Mouse (Mus musculus) MEL-GATA-1-ER (cell line): ENCODE data around the gene Ripk1.
"Not testable (repeated sequence)": the region's sequence is repeated elsewhere in the genome, so short reads cannot be mapped to it uniquely, and the experiment has no call there.

ENCODE experiments used
- DNase-seq: peaks from one replicate; pipeline ENCODE4 v3.0.0-alpha.2; 2012; ENCODE audit warnings: low read depth; ENCODE audit errors: extremely low read depth

Gene Ripk1

DNA sequence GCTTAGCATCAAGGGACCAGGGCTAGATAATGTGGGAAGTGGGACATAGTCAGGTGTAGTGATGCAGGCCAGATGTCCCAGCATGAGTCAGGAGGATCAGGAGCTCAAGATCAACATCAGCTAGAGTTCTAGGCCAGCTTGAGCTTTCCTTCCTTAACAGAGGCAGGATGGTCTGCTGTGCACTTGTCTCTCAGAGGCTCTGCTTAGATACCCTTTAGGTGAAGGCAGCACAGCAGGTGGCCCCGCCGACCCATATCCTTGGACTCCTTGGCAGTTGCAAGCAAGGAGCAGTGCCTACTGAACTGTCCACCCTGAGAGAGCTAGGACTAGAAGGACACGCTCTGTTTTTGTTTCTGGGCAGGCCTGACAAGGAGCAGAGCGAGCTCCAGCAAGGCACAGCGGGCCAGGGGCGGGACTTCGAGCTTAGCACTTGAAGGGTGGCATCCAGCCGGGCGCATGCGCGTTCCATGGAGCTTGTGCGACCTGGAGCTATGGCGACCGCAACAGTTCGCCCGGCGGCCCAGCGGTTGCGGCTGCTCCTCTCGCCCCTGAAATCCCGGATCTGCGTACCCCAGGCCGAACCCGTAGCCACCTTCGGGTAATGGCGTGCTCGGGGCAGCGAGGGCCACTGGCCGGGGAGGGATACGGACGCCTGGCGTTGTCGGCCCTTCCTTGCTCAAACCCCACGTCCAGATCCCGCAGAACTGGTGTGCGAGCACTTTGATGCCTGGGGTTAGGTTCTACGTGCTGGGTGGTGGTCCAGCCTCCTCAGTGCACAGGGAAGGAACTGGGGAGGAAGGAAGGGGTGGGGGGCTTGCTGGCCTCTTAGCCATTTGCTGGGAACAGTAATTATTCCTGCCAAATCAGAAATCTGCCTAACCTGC lies 35.3 kb downstream of the Ripk1 start, which contains the start of gene Bphl:
Bphl (plus strand) TSS at position 426 of the 884 bp plus-strand sequence.
- DNase-seq, result peak; percentile 80

DNA sequence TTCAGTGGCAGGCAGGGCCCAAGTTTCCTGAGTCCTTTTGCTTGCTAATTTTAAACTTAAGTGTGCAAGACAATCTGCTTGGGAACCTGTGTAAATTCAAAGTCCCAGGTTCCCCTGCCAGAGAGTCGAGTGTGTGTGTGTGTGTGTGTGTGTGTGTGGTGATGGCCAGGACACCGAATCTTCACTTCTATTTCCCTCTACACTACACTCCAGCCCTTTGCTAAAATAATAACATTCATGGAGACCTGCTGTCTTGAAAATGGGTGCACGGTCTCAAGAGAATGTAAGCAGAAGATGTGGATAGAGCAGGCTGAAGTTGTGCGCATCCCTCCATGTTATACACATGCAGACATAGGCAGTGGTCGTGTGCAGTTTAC lies 35.9 kb downstream of the Ripk1 start:
- peak; percentile 8 for DNase-seq

DNA sequence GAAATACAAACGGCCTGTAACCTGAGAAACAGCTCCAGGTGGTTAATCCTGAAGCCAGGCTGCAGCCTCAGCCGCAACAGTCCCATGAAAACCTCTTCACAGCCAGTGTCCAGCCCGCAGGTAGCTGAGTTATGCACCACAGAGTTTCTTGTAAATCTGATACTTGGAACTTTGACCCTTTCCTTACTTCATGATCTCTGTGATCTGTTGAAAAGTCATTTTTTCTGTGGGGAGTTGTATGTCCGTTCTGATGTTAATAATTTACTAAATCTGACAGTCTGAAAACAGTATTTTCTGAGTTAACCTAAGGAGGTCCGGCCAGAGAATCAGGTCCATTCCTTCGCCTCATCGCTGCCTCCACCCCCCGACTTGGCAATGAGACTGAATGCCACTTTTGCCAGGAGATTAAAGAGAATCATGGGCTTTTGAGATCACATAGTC lies 36.8 kb downstream of the Ripk1 start:
- DNase-seq, result no peak

DNA sequence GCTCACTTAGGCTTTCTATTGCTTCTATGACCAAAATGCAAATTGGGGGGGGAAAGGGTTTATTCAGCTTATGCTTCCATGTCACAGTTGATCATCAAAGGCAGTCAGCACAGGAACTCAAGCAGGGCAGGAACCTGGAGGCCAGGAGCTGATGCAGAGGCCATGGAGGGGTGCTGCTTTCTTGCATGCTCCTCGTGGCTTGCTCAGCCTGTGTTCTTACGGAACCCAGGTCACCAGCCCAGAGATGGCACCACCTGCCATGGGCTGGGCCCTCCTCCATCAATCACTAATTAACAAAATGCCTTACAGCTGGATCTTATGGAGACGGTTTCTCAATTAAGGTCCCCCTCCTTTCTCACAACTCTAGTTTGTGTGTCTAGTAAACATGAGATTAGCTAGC lies 37.9 kb downstream of the Ripk1 start:
- DNase-seq, result no peak

DNA sequence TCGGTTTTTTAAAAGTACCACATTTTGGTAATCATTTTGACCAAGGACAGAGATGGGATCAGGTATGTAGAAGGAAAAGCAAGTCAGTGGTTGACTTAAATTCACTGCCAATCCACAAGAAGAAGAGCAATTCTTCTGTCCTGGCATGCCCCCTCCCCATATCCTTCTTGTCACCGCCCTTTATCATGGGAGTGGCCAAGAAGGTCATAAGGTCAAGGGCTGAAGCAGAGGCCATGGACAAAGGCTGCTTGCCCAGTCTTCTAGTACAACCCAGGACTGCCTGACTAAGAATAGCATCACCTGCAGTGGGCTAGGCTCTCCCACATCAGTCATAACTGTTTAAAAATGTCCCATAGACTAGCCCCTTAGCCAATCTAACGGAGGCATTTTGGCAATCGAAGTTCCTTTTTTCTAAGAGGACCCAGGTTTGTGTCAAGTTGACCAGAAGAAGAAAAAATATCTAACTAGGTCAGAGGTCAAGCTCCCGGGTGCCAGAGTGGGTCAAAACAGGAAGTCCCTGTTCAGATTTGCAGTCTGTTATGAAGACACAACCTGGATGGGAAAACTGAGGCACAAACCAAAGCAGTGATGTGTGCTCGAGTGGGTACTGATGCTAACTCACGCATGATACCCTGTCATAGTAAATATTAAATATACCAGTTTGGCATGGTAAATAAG lies 41.7 kb downstream of the Ripk1 start:
- no peak for DNase-seq

DNA sequence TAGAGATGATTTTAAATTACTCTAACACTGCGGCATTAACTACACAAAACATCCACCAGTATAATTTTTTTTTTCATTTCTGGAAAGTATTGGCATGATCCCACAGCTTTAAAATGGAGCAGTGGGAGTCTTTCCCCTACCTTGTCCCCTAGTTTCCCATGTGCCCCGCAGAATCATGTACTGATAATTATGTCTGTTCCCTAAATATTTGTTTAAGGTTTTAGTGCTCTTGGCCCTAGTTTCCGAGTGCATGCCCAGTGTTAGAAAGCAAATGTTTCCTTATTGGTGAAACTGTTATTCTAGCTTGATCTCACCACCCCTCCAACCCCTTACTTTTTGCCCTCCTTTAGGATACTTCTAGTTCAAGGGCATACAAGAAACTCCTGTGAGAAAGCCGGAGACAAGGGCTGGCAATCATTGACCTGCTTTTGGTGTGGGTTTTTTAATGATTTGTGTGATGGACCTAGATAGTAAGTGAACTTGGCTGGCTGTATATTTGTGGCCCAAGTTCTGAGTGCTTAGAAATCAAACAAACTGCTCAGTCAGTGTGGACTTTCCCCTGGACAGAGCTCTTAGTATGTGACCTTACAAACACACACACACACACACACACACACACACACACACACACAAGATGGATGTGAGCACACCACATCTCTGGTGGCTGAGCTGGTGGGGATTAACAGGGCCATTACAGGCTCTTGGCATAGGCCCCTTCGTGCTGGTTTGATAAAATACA lies 43.5 kb downstream of the Ripk1 start:
- DNase-seq, result no peak

DNA sequence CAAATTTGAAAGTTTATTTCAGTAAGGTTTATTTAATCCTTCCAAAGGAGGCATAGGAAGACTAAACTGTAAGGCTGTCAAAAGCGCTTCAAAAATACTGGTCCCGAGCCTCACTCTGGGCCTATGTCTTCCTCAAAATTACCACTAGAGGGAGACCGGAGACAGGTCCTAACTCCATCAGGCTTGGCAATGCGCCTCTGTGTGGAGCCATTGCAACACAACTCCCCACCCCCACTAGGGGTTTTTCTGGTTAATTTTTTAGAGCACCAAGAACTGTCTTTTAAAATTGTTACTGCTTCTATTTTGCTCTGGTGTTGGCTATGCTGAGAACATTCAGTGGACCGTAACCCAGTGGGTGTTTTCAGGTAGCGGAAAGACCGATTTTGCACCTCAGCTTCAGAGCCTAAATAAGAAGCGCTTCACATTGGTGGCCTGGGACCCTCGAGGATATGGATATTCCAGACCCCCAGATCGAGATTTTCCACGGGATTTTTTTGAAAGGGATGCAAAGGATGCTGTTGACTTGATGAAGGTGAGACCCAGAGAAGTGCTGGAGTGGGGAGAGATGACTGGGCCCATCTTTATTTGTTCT lies 44.4 kb downstream of the Ripk1 start:
- peak; percentile 51 for DNase-seq

DNA sequence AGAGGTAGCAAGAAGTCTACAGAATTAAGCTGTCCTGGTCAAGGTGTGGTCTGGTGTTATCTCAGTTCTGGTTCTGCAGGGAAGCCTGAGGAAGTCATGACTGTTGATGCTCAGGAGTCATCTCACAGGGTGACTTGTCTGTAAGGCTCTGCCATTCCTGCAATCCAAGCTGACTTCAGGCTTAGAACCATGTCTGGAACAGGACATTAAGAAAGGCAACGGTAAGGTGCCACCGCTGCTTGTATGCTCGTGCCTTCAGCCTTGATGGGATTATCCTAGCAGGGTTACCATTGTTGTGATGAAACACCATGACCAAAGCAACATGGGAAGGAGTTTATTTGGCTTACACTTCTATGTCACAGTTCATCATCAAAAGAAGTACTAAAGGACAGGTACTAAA lies 45.4 kb downstream of the Ripk1 start:
- no peak for DNase-seq

DNA sequence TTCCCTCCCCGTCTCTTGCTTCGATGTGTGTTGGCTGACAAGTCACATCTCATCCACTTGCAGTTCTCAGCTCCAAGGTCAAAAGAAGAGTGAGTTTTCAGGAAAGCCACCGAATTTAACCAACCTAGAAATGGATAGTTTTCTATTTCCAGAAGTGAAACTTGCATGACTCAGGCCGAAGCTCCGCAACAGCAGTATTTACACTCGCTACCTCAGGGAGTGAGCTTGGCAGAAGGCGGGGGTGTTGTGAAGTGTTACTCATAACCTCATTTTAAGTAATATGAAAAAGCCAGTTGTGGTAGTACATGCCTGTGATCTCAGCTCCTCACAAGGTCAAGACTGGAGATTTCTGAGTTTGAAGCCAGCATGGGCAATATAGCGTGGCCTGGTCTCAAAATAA lies 48.3 kb downstream of the Ripk1 start:
- DNase-seq, result no peak

DNA sequence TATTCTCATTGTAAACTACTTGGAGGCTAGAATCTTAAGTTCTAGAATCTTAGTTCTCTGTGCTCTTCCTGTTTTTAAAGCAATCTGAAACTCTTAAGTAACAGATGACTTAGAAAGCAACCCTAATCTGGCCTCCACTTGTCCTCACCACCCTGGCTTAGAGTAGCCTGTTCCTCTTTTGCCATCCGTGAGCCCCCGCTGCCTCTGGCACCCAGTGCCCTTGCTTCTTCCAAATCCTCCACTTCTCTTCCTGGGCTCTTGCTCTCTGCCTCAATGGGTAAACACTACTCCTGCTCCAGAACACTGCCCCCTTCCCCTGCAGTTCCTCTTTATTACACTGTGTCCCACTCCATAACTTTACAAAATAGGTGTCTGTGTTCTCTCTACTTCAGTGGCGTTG lies 49.5 kb downstream of the Ripk1 start:
- peak; percentile 18 for DNase-seq

DNA sequence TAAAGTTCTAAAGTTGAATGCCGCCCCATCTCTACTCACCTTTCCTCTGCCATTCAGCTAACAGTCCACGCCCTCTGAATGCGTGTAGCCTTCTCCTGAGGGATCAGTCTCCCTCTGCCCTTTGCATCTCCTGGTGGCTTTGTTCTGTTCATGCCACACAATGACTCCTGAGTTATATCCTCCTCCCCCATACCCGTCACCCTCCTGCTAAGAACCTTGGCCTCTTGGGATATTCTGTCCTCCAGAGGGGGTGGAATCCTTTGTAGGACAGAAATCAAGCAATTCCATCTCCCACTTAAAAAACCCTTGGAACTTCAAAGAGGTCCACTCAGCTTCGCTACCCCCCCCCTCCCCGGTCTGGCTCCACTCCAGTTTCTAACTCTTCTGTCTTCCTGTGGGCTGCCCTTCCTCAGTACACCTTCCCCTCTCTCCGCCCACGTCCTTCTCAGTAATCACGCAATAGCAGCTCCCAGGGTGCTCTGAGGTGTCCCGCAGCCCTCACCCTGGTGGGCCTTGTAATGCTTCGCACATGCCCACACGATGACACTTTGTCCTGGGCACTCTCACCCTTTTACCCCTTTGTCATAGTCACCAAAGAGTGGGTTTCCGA lies 51.6 kb downstream of the Ripk1 start:
- no peak for DNase-seq

DNA sequence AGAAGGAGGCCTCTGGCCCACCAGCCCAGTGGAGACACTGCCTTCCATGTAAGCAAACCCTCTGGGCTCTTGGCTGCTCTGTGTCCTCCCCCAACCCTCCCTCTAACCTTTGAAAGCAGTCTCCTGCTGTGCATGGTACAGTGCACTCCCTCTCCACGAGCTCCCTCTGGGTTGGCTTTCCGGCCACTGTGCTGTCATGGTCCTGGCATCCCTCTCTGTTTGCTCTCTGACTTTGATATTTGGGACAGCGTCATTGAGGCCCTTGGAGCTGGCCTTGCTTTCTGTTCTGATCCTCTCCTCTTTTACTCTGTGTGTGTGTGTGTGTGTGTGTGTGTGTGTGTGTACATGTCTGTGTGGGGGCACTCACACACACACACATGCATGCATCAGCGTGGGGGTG lies 52.2 kb downstream of the Ripk1 start:
- DNase-seq, result no peak

DNA sequence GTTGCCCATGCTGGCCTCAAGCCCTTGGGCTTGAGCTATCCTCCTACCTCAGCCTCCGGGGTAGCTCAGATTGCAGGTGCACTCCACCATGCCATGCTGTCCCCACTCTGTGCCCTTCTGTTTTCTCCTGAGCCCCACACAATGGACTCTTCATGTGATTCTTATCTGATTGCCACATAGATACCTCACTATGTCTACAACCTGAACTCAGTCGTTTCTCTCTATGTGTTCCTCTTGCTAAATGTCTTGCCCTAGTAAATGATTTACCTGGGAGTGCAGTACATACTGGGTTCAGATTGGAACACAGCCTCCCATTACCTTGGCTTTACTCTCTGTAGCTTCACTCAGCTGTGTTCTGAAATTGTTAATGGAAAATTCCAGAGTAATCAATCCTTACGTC lies 52.8 kb downstream of the Ripk1 start:
- no peak for DNase-seq

DNA sequence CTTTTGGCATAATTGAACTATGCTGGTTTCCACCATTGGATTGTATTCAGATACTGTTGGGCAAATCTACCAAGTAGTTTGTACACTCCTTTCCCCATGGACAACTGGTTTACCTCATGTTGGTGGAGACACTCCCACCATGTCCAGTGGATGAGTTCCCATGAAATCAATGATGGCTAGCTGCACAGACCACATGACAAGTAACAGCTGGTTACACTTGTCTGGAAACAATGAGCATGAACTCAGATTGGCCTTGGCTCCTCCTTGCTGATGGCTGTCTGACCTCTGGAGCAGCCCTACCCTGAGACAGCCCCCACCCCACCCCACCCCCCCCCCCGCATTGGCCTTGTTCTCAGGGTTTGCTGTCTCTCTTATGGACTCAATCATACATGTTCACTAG lies 55.1 kb downstream of the Ripk1 start:
- no peak for DNase-seq

DNA sequence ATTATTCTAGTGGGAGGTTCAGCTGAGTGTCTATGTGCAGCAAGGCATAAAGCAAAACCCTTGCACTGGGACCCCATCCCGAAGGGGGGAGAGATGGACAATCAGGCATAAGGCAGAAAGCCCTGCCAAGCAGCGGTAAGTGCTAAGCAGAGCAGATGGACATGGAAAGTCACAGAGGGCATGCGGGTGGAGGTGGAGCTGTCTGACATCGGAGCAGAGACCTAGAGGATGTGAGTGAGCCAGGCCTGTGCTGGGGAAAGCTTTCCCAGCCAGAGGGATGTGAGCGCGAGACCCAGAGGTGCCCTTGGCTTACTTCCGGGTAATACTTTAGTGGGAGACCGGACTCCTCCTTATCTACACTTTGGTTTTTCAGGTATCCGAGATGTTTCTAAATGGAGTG lies 57.9 kb downstream of the Ripk1 start:
- DNase-seq, result no peak

DNA sequence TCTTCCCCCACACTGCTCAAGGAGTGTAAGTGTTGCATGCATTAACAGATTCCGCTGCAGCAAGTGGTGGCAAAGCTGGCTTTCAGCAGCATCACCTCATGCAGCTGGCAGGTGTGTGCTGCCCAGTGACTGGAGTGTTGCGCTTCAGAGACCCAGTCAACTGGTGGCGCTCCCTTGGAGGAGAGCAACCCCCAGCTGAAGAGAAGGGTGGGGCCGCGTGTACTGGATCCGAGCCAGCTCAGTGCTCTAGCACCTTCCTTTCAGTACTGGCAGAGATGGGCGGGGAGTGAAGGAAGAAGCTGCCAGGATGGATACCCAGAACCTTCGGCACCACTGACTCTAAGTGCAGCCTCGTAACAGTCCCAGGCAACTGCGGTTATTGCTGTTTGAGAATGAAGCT lies 60.3 kb downstream of the Ripk1 start:
- no peak for DNase-seq

DNA sequence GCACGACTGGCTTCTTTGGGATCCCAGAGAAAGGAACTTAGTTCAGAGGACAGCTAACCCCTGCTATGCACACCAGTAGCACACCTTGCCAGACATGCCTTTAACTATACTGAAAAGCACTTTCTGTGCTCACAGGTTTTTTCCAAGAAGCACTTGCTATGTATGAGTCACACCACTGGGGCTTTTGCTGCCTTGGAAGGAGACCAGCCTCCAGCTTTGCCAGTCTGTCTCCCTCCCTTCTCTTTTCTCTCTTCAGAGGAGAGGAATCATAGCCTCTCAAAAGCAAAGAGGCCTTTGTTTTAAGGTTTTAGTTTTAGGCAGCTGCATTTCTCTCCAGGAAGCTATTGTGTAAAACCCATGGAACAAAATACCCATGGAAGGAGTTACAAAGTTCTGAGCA lies 64.2 kb downstream of the Ripk1 start:
- no peak for DNase-seq

DNA sequence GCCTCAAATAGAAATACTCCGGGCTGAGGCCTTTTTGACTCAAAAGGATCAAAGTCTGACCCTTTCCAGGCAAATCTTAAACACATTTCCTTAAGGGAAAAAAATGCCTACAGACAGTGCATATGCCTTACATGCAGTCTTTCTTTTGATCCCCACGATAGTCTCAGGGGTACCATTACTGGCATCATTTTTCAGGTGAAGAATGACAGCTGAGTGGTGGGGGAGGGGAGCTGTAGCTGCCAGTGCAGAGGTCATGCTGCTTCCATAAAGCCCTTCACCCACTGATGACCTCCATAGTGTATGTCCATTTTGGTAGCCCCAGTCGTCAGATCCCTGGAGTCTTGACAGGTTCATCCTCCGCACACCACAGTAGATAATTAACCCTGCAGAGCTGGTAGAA lies 68.1 kb downstream of the Ripk1 start:
- DNase-seq, result no peak

DNA sequence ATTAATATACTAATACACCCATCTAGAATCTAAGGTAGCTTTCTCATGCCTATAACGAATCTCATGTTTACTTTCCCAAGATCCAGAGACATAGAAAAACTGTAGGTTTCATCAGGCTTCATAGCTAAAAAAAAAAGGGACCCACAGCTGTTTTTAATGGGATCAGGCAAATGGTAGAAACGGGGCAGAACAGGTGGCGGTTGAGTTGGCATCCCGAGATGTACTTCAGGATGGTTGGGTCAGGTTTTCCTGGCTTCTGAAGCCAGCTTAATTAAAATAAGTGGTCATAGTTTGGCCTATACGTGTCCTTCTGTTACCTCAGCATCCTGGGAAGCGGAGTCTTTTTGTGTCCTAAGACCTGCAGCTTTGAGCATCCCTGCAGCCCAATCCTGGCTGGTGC lies 69.7 kb downstream of the Ripk1 start:
- DNase-seq, result no peak

DNA sequence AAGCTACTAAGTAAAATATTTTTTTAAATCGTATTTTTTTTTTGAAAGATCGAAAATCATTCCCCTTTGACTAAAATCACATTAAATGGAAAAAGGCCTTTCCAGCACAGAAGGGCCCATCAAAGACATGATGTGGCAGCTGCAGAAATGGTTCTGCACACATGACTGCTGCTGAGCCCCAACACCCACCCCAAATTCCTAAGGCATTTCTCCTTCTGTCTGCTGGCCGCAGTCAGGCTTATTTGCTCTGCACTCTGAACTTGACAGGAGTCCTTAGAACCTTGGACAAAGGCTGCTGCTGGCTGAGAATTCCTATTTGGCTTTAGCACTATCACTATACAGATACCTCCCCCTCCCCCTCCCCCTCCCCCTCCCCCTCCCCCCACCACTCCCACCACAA lies 70.7 kb downstream of the Ripk1 start:
- no peak for DNase-seq

DNA sequence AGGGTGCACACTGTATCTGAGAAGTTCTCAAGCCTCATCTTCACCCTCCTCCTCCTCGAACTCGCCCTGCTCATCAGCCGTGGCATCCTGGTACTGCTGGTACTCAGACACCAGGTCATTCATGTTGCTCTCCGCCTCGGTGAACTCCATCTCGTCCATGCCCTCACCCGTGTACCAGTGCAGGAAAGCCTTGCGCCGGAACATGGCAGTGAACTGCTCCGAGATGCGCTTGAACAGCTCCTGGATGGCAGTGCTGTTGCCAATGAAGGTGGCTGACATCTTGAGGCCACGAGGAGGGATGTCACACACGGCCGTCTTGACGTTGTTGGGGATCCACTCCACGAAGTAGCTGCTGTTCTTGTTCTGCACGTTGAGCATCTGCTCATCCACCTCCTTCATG lies 72.3 kb downstream of the Ripk1 start:
- DNase-seq, result not testable (repeated sequence)
